Mouse (Mus musculus) myocyte (in vitro differentiated cells): ENCODE measurements around the gene Gnb3. TPM values are rescaled to one million over a fixed set of nuclear protein-coding genes. Genes with fewer than 3 reads are reported as not detected.

Experiments used
- H3K27me3 ChIP-seq: one replicate; pipeline ENCODE4 v1.6.1; 2011; ENCODE audit not compliant: control insufficient read depth, insufficient read depth, insufficient read length
- H3K36me3 ChIP-seq: one replicate; pipeline ENCODE4 v1.6.1; 2011; ENCODE audit not compliant: control insufficient read depth, insufficient read depth
- H3K4me2 ChIP-seq: one replicate; pipeline ENCODE4 v1.6.1; 2011; ENCODE audit warnings: low read depth, control low read depth
- H3K4me3 ChIP-seq: one replicate; pipeline ENCODE4 v1.5.1; 2011; ENCODE audit warnings: mild to moderate bottlenecking, control low read depth, moderate library complexity
- H3K79me2 ChIP-seq: one replicate; pipeline ENCODE4 v1.6.1; 2011; ENCODE audit not compliant: control insufficient read depth, insufficient read depth
- H3ac ChIP-seq: one replicate; pipeline ENCODE4 v1.6.1; 2011; ENCODE audit not compliant: control insufficient read depth, insufficient read length
- CEBPB ChIP-seq: IDR thresholded peaks from 2 replicates; pipeline ENCODE4 v1.6.1; 2011; ENCODE audit warnings: mild to moderate bottlenecking, moderate library complexity; ENCODE audit not compliant: poor library complexity, insufficient read depth, severe bottlenecking
- E2F4 ChIP-seq: IDR thresholded peaks from one replicate; pipeline ENCODE4 v1.6.1; 2011; ENCODE audit warnings: mild to moderate bottlenecking, control low read depth, moderate library complexity; ENCODE audit not compliant: insufficient read depth
- MAX ChIP-seq: IDR thresholded peaks from one replicate; pipeline ENCODE4 v1.6.1; 2011; ENCODE audit warnings: low read depth, mild to moderate bottlenecking, control low read depth
- MYOD1 ChIP-seq, 3 experiments: IDR thresholded peaks; one replicate each; pipeline ENCODE4 v1.6.1; 2011; ENCODE audit warnings: control low read depth in 2 of 3, low read depth in 2 of 3, mild to moderate bottlenecking in 2 of 3, moderate library complexity in 1 of 3; ENCODE audit not compliant: insufficient read length in 2 of 3, control insufficient read depth in 1 of 3
- MYOG ChIP-seq, 3 experiments: IDR thresholded peaks; one replicate each; pipeline ENCODE4 v1.6.1; 2011; ENCODE audit warnings: control low read depth in 2 of 3, low read depth in 2 of 3, mild to moderate bottlenecking in 2 of 3; ENCODE audit not compliant: insufficient read length in 2 of 3, control insufficient read depth in 1 of 3, insufficient read depth in 1 of 3
- POLR2A ChIP-seq: IDR thresholded peaks from one replicate; pipeline ENCODE4 v1.6.1; 2011; ENCODE audit warnings: low read depth, mild to moderate bottlenecking, control low read depth, moderate library complexity; ENCODE audit not compliant: insufficient read length
- POLR2AphosphoS2 ChIP-seq: IDR thresholded peaks from one replicate; pipeline ENCODE4 v1.6.1; 2011; ENCODE audit warnings: low read depth, control low read depth; ENCODE audit not compliant: insufficient read length
- REST ChIP-seq: IDR thresholded peaks from one replicate; pipeline ENCODE4 v1.6.1; 2011; ENCODE audit warnings: mild to moderate bottlenecking, control low read depth, moderate library complexity; ENCODE audit not compliant: insufficient read depth, insufficient read length
- SRF ChIP-seq: IDR thresholded peaks from one replicate; pipeline ENCODE4 v1.6.1; 2011; ENCODE audit warnings: low read depth; ENCODE audit not compliant: control insufficient read depth, insufficient read length
- TCF12 ChIP-seq: IDR thresholded peaks from one replicate; pipeline ENCODE4 v1.6.1; 2011; ENCODE audit warnings: mild to moderate bottlenecking, control low read depth; ENCODE audit not compliant: poor library complexity, insufficient read depth, severe bottlenecking
- TCF3 ChIP-seq: IDR thresholded peaks from one replicate; pipeline ENCODE4 v1.6.1; 2011; ENCODE audit warnings: low read depth, control low read depth; ENCODE audit not compliant: insufficient read length
- USF1 ChIP-seq: IDR thresholded peaks from one replicate; pipeline ENCODE4 v1.6.1; 2011; ENCODE audit warnings: low read depth, mild to moderate bottlenecking, control low read depth, moderate library complexity
- polyA plus RNA-seq: library from polyadenylated mRNA; unstranded; fragments of >200 nt; fragmentation: generic; extraction: Trizol; gene quantifications from one replicate; pipeline ENCODE4 v1.2.1, GENCODE M21; 2012; ENCODE audit warnings: missing spikeins

The Gnb3 gene
- polyA plus RNA-seq, 1 experiment, result 0.11 TPM

DNA sequence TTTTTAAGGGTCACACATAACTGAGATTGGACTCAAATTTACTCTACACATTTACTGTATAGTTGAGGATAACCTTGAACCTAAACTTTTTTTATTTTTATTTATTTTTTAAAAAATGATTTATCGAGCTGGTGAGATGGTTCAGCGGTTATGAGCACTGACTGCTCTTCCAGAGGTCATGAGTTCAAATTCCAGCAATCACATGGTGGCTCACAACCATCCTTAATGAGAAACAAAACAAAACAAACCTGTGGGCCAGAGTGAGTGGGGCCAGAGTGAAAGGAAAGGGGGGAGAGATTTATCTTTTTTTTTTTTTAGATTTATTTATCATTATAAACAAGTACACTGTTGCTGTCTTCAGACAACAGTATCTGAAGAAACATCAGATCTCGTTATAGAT is 48.2 kb downstream of the Gnb3 start:
- Histone ChIP-seq H3K4me3 (no peak overlapping the region), H3K79me2 (no peaks in the 10 kb centered on the region), H3ac (no peak overlapping the region), H3K36me3 (no peaks in the 10 kb centered on the region), H3K4me2 (no peak overlapping the region), H3K27me3 (no peaks in the 10 kb centered on the region)
- TF ChIP-seq MYOD1 (IDR thresholded peaks at IDR 0.05; ENCODE audit: control insufficient read depth in 1 of 3, insufficient read length in 2 of 3, low read depth in 2 of 3), result no peak
- no peak for TF ChIP-seq POLR2A
- TF ChIP-seq CEBPB, result no peak
- no peak for TF ChIP-seq TCF3
- no peak for TF ChIP-seq E2F4
- no peak for TF ChIP-seq MAX
- TF ChIP-seq POLR2AphosphoS2, result no peak
- TF ChIP-seq REST, result no peak
- TF ChIP-seq TCF12, result no peak
- TF ChIP-seq MYOG (IDR thresholded peaks at IDR 0.05; ENCODE audit: control insufficient read depth in 1 of 3, insufficient read depth in 1 of 3, insufficient read length in 2 of 3, low read depth in 2 of 3), result no peak
- TF ChIP-seq USF1, result no peak
- TF ChIP-seq SRF, result no peak

- TF ChIP-seq MAX (no peak), CEBPB (no peak), E2F4 (no peak), SRF (no peak), TCF3 (no peak), TCF12 (no peak), USF1 (no peak), REST (no peak), MYOD1 (IDR thresholded peaks at IDR 0.05; ENCODE audit: control insufficient read depth in 1 of 3, insufficient read length in 2 of 3, low read depth in 2 of 3) (no peak), POLR2AphosphoS2 (no peak), POLR2A (no peak), MYOG (IDR thresholded peaks at IDR 0.05; ENCODE audit: control insufficient read depth in 1 of 3, insufficient read depth in 1 of 3, insufficient read length in 2 of 3, low read depth in 2 of 3) (no peak)
- no peak overlapping the region for H3ac ChIP-seq
- no peaks in the 10 kb centered on the region for H3K27me3 ChIP-seq
- no peak overlapping the region for H3K4me3 ChIP-seq
- H3K79me2 ChIP-seq, result no peaks in the 10 kb centered on the region
- no peaks in the 10 kb centered on the region for H3K36me3 ChIP-seq
- no peak overlapping the region for H3K4me2 ChIP-seq
Observed at GRCm38 (mm10) chr6:124790121-124790520, 50.0 kb downstream of the Gnb3 start.

DNA sequence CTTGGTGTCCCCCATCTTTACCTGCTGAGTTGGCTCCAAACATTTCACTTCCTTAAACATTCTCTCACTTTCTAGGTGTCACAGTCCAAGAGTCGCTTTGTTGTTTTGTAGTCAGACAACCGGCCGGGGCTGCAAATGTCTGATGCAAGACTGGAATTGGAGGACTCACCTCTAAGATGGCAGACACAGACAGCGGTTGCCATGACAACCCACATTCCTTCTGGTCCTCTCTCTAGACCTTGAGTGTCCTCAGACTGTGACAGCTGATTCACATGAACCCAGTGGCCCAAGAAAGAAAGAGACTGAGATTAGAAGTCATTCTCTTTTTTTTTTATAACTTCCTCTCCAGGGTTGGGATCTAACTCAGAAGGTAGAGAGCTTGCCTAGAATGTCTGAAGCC is 50.6 kb downstream of the Gnb3 start:
- H3K4me2 ChIP-seq, result no peak overlapping the region
- no peak overlapping the region for H3ac ChIP-seq
- H3K79me2 ChIP-seq, result no peaks in the 10 kb centered on the region
- TF ChIP-seq TCF3 (no peak), MYOD1 (IDR thresholded peaks at IDR 0.05; ENCODE audit: control insufficient read depth in 1 of 3, insufficient read length in 2 of 3, low read depth in 2 of 3) (no peak), POLR2A (no peak), E2F4 (no peak), REST (no peak), USF1 (no peak), POLR2AphosphoS2 (no peak), SRF (no peak)
- H3K4me3 ChIP-seq, result no peak overlapping the region
- no peaks in the 10 kb centered on the region for H3K36me3 ChIP-seq
- H3K27me3 ChIP-seq, result no peaks in the 10 kb centered on the region

DNA sequence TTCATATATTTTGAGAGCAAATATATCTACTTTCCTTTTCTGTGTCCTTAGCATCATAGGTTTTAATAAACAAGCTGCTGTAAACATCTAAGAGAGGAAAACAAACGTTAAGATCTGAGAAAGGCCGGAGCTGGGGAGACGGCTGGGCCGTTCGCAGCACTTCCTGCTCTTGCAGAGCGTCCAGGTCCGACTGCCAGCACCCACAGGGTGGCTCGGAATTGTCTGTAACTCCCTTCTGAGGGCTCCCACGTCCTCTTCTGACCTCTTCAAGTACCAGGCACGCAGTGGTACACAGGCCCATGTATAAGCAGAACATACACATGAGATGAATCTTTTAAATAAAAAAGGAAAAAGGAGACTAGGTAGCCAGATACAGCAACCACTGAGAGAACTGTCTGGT is 52.4 kb downstream of the Gnb3 start:
- H3K4me3 ChIP-seq, result no peak overlapping the region
- TF ChIP-seq TCF12, result no peak
- no peak for TF ChIP-seq USF1
- TF ChIP-seq POLR2AphosphoS2, result no peak
- no peak for TF ChIP-seq MAX
- no peak for TF ChIP-seq SRF
- TF ChIP-seq TCF3, result no peak
- TF ChIP-seq REST, result no peak
- no peak for TF ChIP-seq CEBPB
- TF ChIP-seq POLR2A, result no peak
- no peak for TF ChIP-seq E2F4
- TF ChIP-seq MYOG (IDR thresholded peaks at IDR 0.05; ENCODE audit: control insufficient read depth in 1 of 3, insufficient read depth in 1 of 3, insufficient read length in 2 of 3, low read depth in 2 of 3), result no peak
- TF ChIP-seq MYOD1 (IDR thresholded peaks at IDR 0.05; ENCODE audit: control insufficient read depth in 1 of 3, insufficient read length in 2 of 3, low read depth in 2 of 3), result no peak
- H3K79me2 ChIP-seq, result no peaks in the 10 kb centered on the region
- H3K4me2 ChIP-seq, result no peak overlapping the region
- H3ac ChIP-seq, result no peak overlapping the region
- H3K27me3 ChIP-seq, result no peaks in the 10 kb centered on the region
- H3K36me3 ChIP-seq, result no peaks in the 10 kb centered on the region

GRCm38 (mm10) chr6:124786756-124787420 is 53.2 kb downstream of the Gnb3 start:
- Histone ChIP-seq H3K4me3 (no peak overlapping the region), H3K4me2 (no peak overlapping the region), H3K79me2 (no peaks in the 10 kb centered on the region), H3K27me3 (no peaks in the 10 kb centered on the region), H3ac (no peak overlapping the region), H3K36me3 (no peaks in the 10 kb centered on the region)
- TF ChIP-seq CEBPB (no peak), TCF3 (no peak), MYOD1 (IDR thresholded peaks at IDR 0.05; ENCODE audit: control insufficient read depth in 1 of 3, insufficient read length in 2 of 3, low read depth in 2 of 3) (no peak)

Other genes with a start within 250 kb of the Gnb3 start
- gene C1s2, start 204.2 kb downstream of the Gnb3 start, polyA plus RNA-seq, result 0.07 TPM
- gene Lpcat3, start 177.2 kb downstream of the Gnb3 start, polyA plus RNA-seq, result 138 TPM
- gene Emg1, start 128.1 kb downstream of the Gnb3 start, polyA plus RNA-seq, result 103 TPM
- 339 TPM for gene Phb2, start 127.9 kb downstream of the Gnb3 start, polyA plus RNA-seq
- gene Ptpn6, start 101.6 kb downstream of the Gnb3 start, polyA plus RNA-seq, result 3.1 TPM
- gene Grcc10, start 98.9 kb downstream of the Gnb3 start, polyA plus RNA-seq, result 287 TPM
- gene Gm45234, start 84.3 kb downstream of the Gnb3 start, polyA plus RNA-seq, result not detected
- 39.4 TPM for gene Atn1, start 83.8 kb downstream of the Gnb3 start, polyA plus RNA-seq
- gene Eno2, start 70.6 kb downstream of the Gnb3 start, polyA plus RNA-seq, result 19.5 TPM
- gene Lrrc23, start 60.5 kb downstream of the Gnb3 start, polyA plus RNA-seq, result 0.13 TPM
- gene Spsb2, start 31.6 kb downstream of the Gnb3 start, polyA plus RNA-seq, result 41.2 TPM
- gene Tpi1, start 26.0 kb downstream of the Gnb3 start, polyA plus RNA-seq, result 1,480 TPM
- gene Usp5, start 10.8 kb downstream of the Gnb3 start, polyA plus RNA-seq, result 123 TPM
- 28.8 TPM for gene Cdca3, start 10.7 kb downstream of the Gnb3 start, polyA plus RNA-seq
- 1.1 TPM for gene P3h3, start 17.5 kb upstream of the Gnb3 start, polyA plus RNA-seq
- gene Gpr162, start 23.7 kb upstream of the Gnb3 start, polyA plus RNA-seq, result 0.02 TPM
- not detected for gene Cd4, start 47.9 kb upstream of the Gnb3 start, polyA plus RNA-seq
- gene Lag3, start 71.4 kb upstream of the Gnb3 start, polyA plus RNA-seq, result 0.41 TPM
- 1,462 TPM for gene Ptms, start 79.8 kb upstream of the Gnb3 start, polyA plus RNA-seq
- 384 TPM for gene Mlf2, start 91.1 kb upstream of the Gnb3 start, polyA plus RNA-seq
- 142 TPM for gene Cops7a, start 125.3 kb upstream of the Gnb3 start, polyA plus RNA-seq
- gene Pianp, start 156.4 kb upstream of the Gnb3 start, polyA plus RNA-seq, result 1.1 TPM
- 20.8 TPM for gene Zfp384, start 168.9 kb upstream of the Gnb3 start, polyA plus RNA-seq
- gene Ing4, start 199.5 kb upstream of the Gnb3 start, polyA plus RNA-seq, result 31.2 TPM
- 1.4 TPM for gene Acrbp, start 209.4 kb upstream of the Gnb3 start, polyA plus RNA-seq
- not detected for gene Lpar5, start 227.6 kb upstream of the Gnb3 start, polyA plus RNA-seq